Mouse (Mus musculus) liver, embryonic 14.5 days (tissue): ENCODE measurements around the gene Kel. TPM values are rescaled to one million over a fixed set of nuclear protein-coding genes. Genes with fewer than 3 reads are reported as not detected.

ENCODE experiments used
- ATAC-seq: fragments of 200-750 bp; cut with Nextera tagmentation; 2 replicates; pipeline ENCODE4 v1.8.0; 2017; ENCODE audit warnings: moderate number of reproducible peaks, mild to moderate bottlenecking, moderate library complexity; ENCODE audit not compliant: insufficient read depth
- DNase-seq, 3 experiments: peaks; one replicate each; pipeline ENCODE4 v3.0.0-alpha.2; 2012 to 2013; ENCODE audit warnings: low read depth in 3 of 3, low spot score in 3 of 3
- H3K27ac ChIP-seq: fragments of 300-500 bp; sonication (generic); 2 replicates; pipeline ENCODE4 v1.5.1; 2014; ENCODE audit warnings: moderate library complexity, mild to moderate bottlenecking, control low read depth, inconsistent platforms
- H3K27me3 ChIP-seq: fragments of 300-500 bp; sonication (generic); 2 replicates; pipeline ENCODE4 v1.6.1; 2014; ENCODE audit warnings: mild to moderate bottlenecking, low read length, moderate library complexity; ENCODE audit not compliant: control insufficient read depth, insufficient read depth
- H3K36me3 ChIP-seq: fragments of 300-500 bp; sonication (generic); replicated peaks from 2 replicates; pipeline ENCODE4 v1.6.1; 2014; ENCODE audit warnings: low read depth; ENCODE audit not compliant: control insufficient read depth, insufficient read depth
- H3K4me1 ChIP-seq, 2 experiments: fragments of 200-500 bp in 1 of 2; fragments of 300-500 bp in 1 of 2; sonication (generic) in 1 of 2; replicated peaks; 2 replicates each; pipeline ENCODE4 v1.6.1; 2012 to 2014; ENCODE audit warnings: antibody characterized with exemption in 1 of 2, inconsistent platforms in 1 of 2, low read length in 1 of 2; ENCODE audit not compliant: control insufficient read depth in 2 of 2, insufficient read depth in 2 of 2
- H3K4me2 ChIP-seq: fragments of 300-500 bp; sonication (generic); 2 replicates; pipeline ENCODE4 v1.6.1; 2014; ENCODE audit warnings: low read depth, mild to moderate bottlenecking, control low read depth, moderate library complexity
- H3K4me3 ChIP-seq, 2 experiments: fragments of 200-500 bp in 1 of 2; fragments of 300-500 bp in 1 of 2; sonication (generic) in 1 of 2; 2 replicates each; pipeline ENCODE4 v1.5.1; 2012 to 2014; ENCODE audit warnings: low read depth in 2 of 2, low read length in 2 of 2, mild to moderate bottlenecking in 2 of 2, control low read depth in 1 of 2, inconsistent platforms in 1 of 2, moderate library complexity in 1 of 2; ENCODE audit not compliant: insufficient read depth in 1 of 2
- H3K9ac ChIP-seq: fragments of 300-500 bp; sonication (generic); replicated peaks from 2 replicates; pipeline ENCODE4 v1.6.1; 2014; ENCODE audit warnings: mild to moderate bottlenecking, control low read depth, moderate library complexity
- H3K9me3 ChIP-seq: fragments of 300-500 bp; sonication (generic); 2 replicates; pipeline ENCODE4 v1.6.1; 2016; ENCODE audit warnings: low read length, mixed read lengths; ENCODE audit not compliant: control insufficient read depth
- CTCF ChIP-seq: IDR thresholded peaks from 2 replicates; pipeline ENCODE4 v1.5.1; 2016; ENCODE audit warnings: antibody characterized with exemption, low read depth, control low read depth
- EP300 ChIP-seq: IDR thresholded peaks from 2 replicates; pipeline ENCODE4 v1.6.1; 2016; ENCODE audit warnings: antibody characterized with exemption, low read depth
- WGBS: fragments of 180-500 bp; shearing (Covaris S2); extraction: QIAGEN DNeasy Blood & Tissue Kit; methylation state at CpG from one replicate; pipeline ENCODE4 v1.1.7; 2014; ENCODE audit not compliant: insufficient replicate concordance; 5-methylcytosine and 5-hydroxymethylcytosine counted together
- polyA plus RNA-seq, 2 experiments: library from polyadenylated mRNA; depleted of rRNA in 1 of 2; stranded (reverse) in 1 of 2; unstranded in 1 of 2; fragments of >200 nt; fragmentation: Nextera tagmentation in 1 of 2; extraction: Ambion mirVana in 1 of 2; gene quantifications; 2 replicates each; pipeline versions ENCODE4 v1.2.1 to v1.2.3; 2012 to 2014

The Kel gene
- polyA plus RNA-seq, 2 experiments, result 221 to 313 TPM

GRCm38 (mm10) chr6:41658487-41658886 is 45.7 kb downstream of the Kel start:
- no peak overlapping the region for H3K9ac ChIP-seq
- 13% methylated on average over 1 of the region's 1 CpGs for WGBS

GRCm38 (mm10) chr6:41654648-41655047 is 49.5 kb downstream of the Kel start:
- ATAC-seq (no peak), DNase-seq (no peak)
- TF ChIP-seq CTCF (no peak), EP300 (no peak)
- H3K9ac ChIP-seq, result no peak overlapping the region
- no peak overlapping the region for H3K27ac ChIP-seq
- WGBS, result 16% methylated on average over 8 of the region's 8 CpGs
- no peak overlapping the region for H3K4me3 ChIP-seq
- no peaks in the 10 kb centered on the region for H3K9me3 ChIP-seq
- H3K4me1 ChIP-seq, result peaks cover 0 to 2% of the 10 kb centered on the region in 2 experiments; a peak in 1 of 4 replicates
- H3K27me3 ChIP-seq, result no peaks in the 10 kb centered on the region
- no peaks in the 10 kb centered on the region for H3K36me3 ChIP-seq
- no peak overlapping the region for H3K4me2 ChIP-seq

More at GRCm38 (mm10) chr6:41658487-41658886, 45.7 kb downstream of the Kel start:
- DNase-seq, result no peak
- H3K4me1 ChIP-seq, result peaks cover 0 to 2% of the 10 kb centered on the region in 2 experiments; a peak in 1 of 4 replicates
- no peak overlapping the region for H3K4me3 ChIP-seq
- ATAC-seq, result no peak
- H3K9me3 ChIP-seq, result no peaks in the 10 kb centered on the region
- no peaks in the 10 kb centered on the region for H3K36me3 ChIP-seq
- H3K27me3 ChIP-seq, result no peaks in the 10 kb centered on the region
- H3K4me2 ChIP-seq, result no peak overlapping the region
- TF ChIP-seq CTCF (no peak), EP300 (no peak)
- no peak overlapping the region for H3K27ac ChIP-seq

- no peak overlapping the region for H3K4me2 ChIP-seq
- ATAC-seq, result no peak
- no peak for DNase-seq
- H3K36me3 ChIP-seq, result no peaks in the 10 kb centered on the region
- H3K4me1 ChIP-seq, result peaks cover 0 to 2% of the 10 kb centered on the region in 2 experiments; a peak in 1 of 4 replicates
- H3K27me3 ChIP-seq, result no peaks in the 10 kb centered on the region
- H3K27ac ChIP-seq, result no peak overlapping the region
- WGBS, result 37% methylated on average over 5 of the region's 5 CpGs
- H3K9me3 ChIP-seq, result no peaks in the 10 kb centered on the region
- TF ChIP-seq CTCF (no peak), EP300 (no peak)
- H3K9ac ChIP-seq, result no peak overlapping the region
- no peak overlapping the region for H3K4me3 ChIP-seq
Observed at GRCm38 (mm10) chr6:41653173-41653572, 51.0 kb downstream of the Kel start.

- no peak for ATAC-seq
- no peak overlapping the region for H3K27ac ChIP-seq
- no peak for DNase-seq
- no peak overlapping the region for H3K4me3 ChIP-seq
- no peak overlapping the region for H3K4me2 ChIP-seq
- no peak overlapping the region for H3K9ac ChIP-seq
- H3K4me1 ChIP-seq, result no peaks in the 10 kb centered on the region
- H3K9me3 ChIP-seq, result no peaks in the 10 kb centered on the region
- TF ChIP-seq EP300 (no peak), CTCF (no peak)
- no peaks in the 10 kb centered on the region for H3K27me3 ChIP-seq
- H3K36me3 ChIP-seq, result no peaks in the 10 kb centered on the region
Observed at GRCm38 (mm10) chr6:41646672-41647071, 57.5 kb downstream of the Kel start.

GRCm38 (mm10) chr6:41646220-41646619 is 57.9 kb downstream of the Kel start:
- Histone ChIP-seq H3K4me1 (no peaks in the 10 kb centered on the region; a peak in 1 of 4 replicates), H3K9ac (no peak overlapping the region), H3K9me3 (no peaks in the 10 kb centered on the region), H3K36me3 (no peaks in the 10 kb centered on the region), H3K27ac (no peak overlapping the region), H3K27me3 (no peaks in the 10 kb centered on the region), H3K4me3 (no peak overlapping the region), H3K4me2 (no peak overlapping the region)
- 73% methylated on average over 3 of the region's 3 CpGs for WGBS
- DNase-seq (no peak), ATAC-seq (no peak)
- TF ChIP-seq CTCF (no peak), EP300 (no peak)
